Mouse (Mus musculus) embryo, embryonic 11 days (tissue): ENCODE measurements around the gene Zfp984.
"Not testable (repeated sequence)": the region's sequence is repeated elsewhere in the genome, so short reads cannot be mapped to it uniquely, and the experiment has no call there.

Experiments used
- DNase-seq: peaks from one replicate; pipeline ENCODE4 v3.0.0-alpha.2; 2015

Gene Zfp984

GRCm38 (mm10) chr4:147809292-147809965 lies at the start of gene Zfp984:
TSS of gene Zfp984 (minus strand) at chr4:147809788.
- peak; percentile 75 for DNase-seq

- DNase-seq, result no peak
These were observed 41.2 kb upstream of the Zfp984 start for GRCm38 (mm10) chr4:147850776-147851175.

DNA sequence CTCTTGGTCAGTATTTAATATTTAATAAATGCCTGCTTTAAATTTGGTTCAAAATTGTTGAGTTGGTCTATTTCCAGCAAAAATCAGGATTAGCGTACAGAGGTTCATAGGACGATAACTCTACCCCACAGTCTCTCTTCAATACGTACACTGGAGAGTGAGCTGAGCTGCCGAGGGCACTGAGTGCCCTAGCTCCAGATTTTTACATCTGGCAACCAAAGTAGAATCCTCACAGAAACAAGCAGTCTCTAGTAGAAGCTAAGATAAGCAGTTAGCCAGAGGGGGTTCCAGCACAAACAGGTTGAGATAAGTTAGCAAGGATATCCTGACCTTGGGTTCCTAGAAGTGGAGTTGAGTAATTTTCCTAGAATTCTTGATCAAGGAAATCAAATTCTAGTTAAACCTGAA lies 39.0 kb upstream of the Zfp984 start:
- DNase-seq, result no peak

DNA sequence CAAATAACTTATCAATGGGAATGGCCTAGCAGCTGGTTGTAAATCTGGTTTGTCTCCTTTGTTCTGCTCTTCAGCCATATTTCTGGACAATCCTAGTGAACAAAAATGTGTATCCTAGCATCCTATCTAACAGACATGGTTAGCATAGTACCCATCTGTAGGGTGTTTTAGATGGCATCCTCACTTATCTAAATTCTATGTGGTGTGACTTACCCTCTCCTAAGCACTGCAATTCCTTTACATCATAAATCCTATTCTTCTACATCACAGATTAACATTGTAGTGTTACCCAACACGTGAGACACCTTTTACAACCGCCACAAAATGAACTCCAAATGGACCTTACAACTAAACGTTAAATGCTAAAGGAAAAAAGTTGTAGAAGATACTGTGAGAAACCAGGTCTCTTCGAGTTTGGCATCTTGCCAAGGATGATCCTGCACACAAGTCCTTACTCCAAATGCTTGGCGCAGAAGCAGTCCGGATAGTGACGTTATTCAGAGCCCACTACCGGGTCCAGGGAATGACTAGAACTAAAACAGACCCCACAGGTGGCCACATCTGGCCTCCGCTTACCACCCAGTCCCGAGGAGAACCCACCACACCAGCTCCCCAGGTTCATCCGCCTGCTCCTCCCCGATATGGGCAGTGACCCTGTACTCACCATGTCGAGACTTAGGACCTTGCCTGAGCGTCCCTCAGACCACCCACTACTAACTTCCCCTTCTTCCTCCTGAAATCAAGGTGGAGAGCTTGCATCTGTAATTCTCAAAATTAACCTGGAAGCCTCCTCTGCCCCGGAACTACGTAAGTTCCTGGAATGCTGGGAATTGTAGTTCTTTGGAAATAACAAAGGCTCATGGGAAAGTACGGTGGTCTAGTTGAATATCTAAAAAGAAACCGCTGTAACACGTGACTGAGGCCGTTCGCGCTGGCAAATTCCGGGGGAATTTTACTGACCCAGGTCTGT lies 38.3 kb upstream of the Zfp984 start, which contains the start of gene Zfp933:
TSS of gene Zfp933 (minus strand) at position 753 of the 970 bp plus-strand sequence.
- peak; percentile 94 for DNase-seq

- no peak for DNase-seq
These were observed 33.3 kb upstream of the Zfp984 start for GRCm38 (mm10) chr4:147842871-147843270.

DNA sequence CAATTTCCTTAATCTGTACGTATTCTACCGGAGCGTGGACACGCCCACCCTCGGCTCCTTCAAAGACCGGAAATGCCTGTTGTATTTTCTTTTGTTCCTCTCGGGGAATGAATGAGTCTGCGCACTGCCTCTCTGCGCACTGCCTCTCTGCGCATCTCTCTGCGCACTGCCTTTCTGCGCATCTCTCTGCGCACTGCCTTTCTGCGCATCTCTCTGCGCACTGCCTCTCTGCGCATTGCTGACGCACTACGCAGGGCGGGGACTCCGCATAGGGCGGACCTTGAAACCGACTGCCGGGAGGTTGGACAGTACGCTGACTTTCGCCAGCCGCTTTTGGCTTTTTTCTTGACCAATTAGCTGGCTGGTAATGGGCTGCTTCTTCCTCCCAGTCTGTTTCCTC lies 29.7 kb upstream of the Zfp984 start:
- not testable (repeated sequence) for DNase-seq

GRCm38 (mm10) chr4:147824389-147824788 lies 14.8 kb upstream of the Zfp984 start:
- no peak for DNase-seq

DNA sequence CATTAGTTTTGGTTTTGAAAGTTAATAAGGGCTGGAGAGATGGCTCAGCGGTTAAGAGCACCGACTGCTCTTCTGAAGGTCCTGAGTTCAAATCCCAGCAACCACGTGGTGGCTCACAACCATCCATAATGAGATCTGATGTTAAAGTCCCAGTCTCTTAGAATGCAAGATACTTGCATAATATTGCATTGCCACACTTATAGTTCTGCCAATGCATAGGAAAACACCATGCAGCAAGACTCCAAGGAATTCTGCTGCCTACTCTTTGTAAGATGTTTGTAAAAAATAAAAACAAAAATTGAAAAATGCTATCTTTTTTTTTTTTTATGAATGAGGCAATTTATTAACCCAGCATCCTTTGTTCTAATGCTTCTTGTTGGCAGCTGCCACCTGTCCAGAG lies 11.8 kb upstream of the Zfp984 start:
- not testable (repeated sequence) for DNase-seq

- DNase-seq, result not testable (repeated sequence)
These were observed 10.1 kb upstream of the Zfp984 start for GRCm38 (mm10) chr4:147819659-147820058.

- no peak for DNase-seq
These were observed 5.1 kb upstream of the Zfp984 start for GRCm38 (mm10) chr4:147814592-147815167.

GRCm38 (mm10) chr4:147813249-147813765 lies 3.7 kb upstream of the Zfp984 start:
- no peak for DNase-seq

- DNase-seq, result not testable (repeated sequence)
These were observed 347 bp upstream of the Zfp984 start for GRCm38 (mm10) chr4:147809966-147810304.

DNA sequence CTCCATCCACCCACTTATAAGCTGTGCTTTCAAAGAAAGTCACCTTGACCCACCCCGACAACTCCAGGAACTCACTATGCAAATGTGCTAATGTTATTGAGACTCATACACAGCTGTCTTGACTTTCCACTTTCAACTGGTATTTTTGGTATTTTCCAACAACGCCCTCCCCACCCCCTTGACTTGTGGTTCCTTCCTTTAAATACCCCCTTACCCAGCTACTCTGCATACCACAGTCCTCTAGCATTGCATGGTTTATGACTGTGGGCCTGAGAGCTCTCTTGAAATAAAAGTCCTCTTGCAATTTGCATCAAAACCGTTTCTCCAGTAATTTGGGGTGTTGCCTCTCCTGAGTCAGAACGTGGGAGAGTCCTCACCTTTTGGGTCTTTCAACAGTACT lies 1.1 kb downstream of the Zfp984 start:
- not testable (repeated sequence) for DNase-seq

GRCm38 (mm10) chr4:147795308-147795707 lies 14.3 kb downstream of the Zfp984 start:
- not testable (repeated sequence) for DNase-seq

DNA sequence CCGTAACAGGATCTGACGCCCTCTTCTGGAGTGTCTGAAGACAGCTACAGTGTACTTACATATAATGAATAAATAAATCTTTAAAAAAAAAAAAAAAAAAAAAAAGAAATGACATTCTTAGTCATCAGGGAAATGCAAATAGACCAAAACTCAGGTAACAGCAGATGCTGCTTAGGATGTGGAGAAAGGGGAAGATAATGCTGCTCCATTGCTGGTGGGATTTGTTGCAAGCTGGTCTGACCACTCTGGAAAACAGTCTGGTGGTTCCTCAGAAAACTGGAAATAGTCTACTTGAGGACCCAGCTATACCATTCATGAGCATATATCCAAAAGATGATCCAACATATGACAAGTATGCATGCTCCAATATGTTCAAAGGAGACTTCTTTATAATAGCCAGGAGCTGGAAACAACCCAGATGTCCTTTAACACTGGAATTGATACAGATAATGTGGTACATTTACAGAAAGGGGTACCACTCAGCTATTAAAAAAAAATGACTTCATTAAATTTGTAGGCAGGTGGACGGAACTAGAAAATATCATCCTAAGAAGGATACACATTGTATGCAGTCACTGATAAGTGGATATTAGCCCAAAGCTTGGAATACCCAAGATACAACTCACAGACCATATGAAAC lies 15.4 kb downstream of the Zfp984 start:
- not testable (repeated sequence) for DNase-seq

DNA sequence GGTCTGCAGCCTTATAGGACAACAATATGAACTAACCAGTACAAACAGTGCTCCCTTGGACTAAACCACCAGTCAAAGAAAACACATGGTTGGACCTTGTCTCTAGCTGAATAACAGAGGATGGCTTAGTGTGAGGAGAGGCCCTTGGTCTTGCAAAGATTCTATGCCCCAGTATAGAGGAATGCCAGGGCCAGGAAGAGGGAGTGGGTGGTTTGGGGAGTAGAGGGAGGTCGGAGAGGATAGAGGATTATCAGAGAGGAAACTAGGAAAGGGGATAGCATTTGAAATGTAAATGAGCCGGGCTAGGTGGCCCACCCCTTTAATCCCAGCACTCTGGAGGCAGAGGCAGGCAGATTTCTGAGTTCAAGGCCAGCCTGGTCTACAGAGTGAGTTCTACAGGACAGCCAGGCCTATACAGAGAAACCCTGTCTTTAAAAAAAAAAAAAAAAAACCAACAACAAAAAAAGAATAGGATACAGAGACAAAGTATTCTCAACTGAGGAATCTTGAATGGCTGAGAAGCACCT lies 16.1 kb downstream of the Zfp984 start:
- not testable (repeated sequence) for DNase-seq

DNA sequence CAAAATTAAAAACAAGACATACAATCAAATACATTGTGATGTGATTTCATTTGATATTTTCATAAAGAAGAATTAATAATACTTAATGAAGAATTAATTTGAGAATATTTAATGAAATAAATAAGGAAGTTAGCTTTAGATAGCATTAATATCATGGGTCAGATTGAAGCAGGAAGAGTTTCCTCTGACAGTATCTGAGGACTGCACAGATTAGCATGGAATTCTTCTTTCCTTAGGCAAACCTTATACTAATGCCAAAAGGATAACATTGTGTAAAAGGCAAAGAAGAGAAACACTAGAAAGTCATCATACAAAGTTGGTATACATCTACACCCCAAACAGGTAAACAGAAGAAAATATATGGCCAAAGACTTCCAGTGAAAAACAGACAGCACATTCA lies 17.9 kb downstream of the Zfp984 start:
- not testable (repeated sequence) for DNase-seq

GRCm38 (mm10) chr4:147746255-147746654 lies 63.3 kb downstream of the Zfp984 start:
- DNase-seq, result not testable (repeated sequence)

GRCm38 (mm10) chr4:147738636-147739369 lies 70.8 kb downstream of the Zfp984 start:
- DNase-seq, result peak; percentile 43
